Mouse (Mus musculus): ENCODE results near the gene Cd9. TPM values are rescaled to one million over a fixed set of nuclear protein-coding genes. Genes with fewer than 3 reads are reported as not detected.

Gene Cd9
- polyA plus RNA-seq, 1 experiment, result 68.0 TPM

- Histone ChIP-seq H3K4me3 (ENCODE audit: extremely low read depth, insufficient read depth, insufficient read length) (no peak overlapping the region), H3K27me3 (ENCODE audit: control insufficient read depth, insufficient read depth, low read length) (no peaks in the 10 kb centered on the region), H3K4me1 (ENCODE audit: control insufficient read depth, insufficient read depth, insufficient read length) (peaks cover 2% of the 10 kb centered on the region; the same call in 1 of the 2 replicates), H3K36me3 (ENCODE audit: control insufficient read depth, insufficient read depth, low read length) (no peaks in the 10 kb centered on the region), H3K27ac (ENCODE audit: insufficient read depth, low read length) (no peak overlapping the region)
- no peak for DNase-seq (ENCODE audit: low read depth in 1 of 2, low spot score in 2 of 2)
- no peak for TF ChIP-seq POLR2A (IDR thresholded peaks at IDR 0.05; ENCODE audit: low read depth, low read length)
- no peak for TF ChIP-seq CTCF (IDR thresholded peaks at IDR 0.05; ENCODE audit: extremely low read depth, insufficient read depth, insufficient read length, insufficient replicate concordance)
- 65% methylated on average over 11 of the region's 11 CpGs for WGBS
Observed at GRCm38 (mm10) chr6:125515503-125516315, 21.1 kb upstream of the Cd9 start.

- Histone ChIP-seq H3K4me1 (ENCODE audit: control insufficient read depth, insufficient read depth, insufficient read length) (peaks cover 2% of the 10 kb centered on the region; the same call in 1 of the 2 replicates), H3K4me3 (ENCODE audit: extremely low read depth, insufficient read depth, insufficient read length) (no peak overlapping the region), H3K36me3 (ENCODE audit: control insufficient read depth, insufficient read depth, low read length) (no peaks in the 10 kb centered on the region), H3K27me3 (ENCODE audit: control insufficient read depth, insufficient read depth, low read length) (no peaks in the 10 kb centered on the region), H3K27ac (ENCODE audit: insufficient read depth, low read length) (0 out of 2 replicates have a peak overlapping the region, but pooled peaks have one; percentile 18)
- TF ChIP-seq CTCF (IDR thresholded peaks at IDR 0.05; ENCODE audit: extremely low read depth, insufficient read depth, insufficient read length, insufficient replicate concordance) (no peak), POLR2A (IDR thresholded peaks at IDR 0.05; ENCODE audit: low read depth, low read length) (no peak)
- WGBS, result 61% methylated on average over 6 of the region's 6 CpGs
- no peak for DNase-seq (ENCODE audit: low read depth in 1 of 2, low spot score in 2 of 2)
Observed at GRCm38 (mm10) chr6:125512950-125513596, 18.5 kb upstream of the Cd9 start.

DNA sequence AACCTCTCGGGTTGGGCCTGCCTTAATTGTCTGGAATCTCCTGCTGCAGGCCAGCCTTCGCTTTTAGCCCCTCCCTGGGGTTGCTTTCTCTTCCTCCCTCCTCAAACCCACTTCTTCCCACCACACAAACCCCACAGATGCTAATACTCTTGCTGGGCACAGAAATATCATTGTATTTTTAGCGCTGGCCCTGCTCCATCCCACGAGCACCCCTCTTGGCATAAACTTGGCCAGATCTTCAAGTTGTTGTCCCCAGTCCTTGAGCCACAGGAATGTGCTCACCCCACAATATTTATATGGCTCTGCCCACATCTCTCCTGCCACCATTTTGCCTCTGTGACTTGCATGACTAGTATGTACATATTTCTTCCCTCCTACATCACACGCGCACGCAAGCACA is 16.6 kb upstream of the Cd9 start:
- peaks cover 2% of the 10 kb centered on the region; the same call in 1 of the 2 replicates for H3K4me1 ChIP-seq (ENCODE audit: control insufficient read depth, insufficient read depth, insufficient read length)

GRCm38 (mm10) chr6:125510645-125511044 is 16.1 kb upstream of the Cd9 start:
- Histone ChIP-seq H3K27me3 (ENCODE audit: control insufficient read depth, insufficient read depth, low read length) (no peaks in the 10 kb centered on the region), H3K4me1 (ENCODE audit: control insufficient read depth, insufficient read depth, insufficient read length) (no peaks in the 10 kb centered on the region; the same call in 1 of the 2 replicates), H3K27ac (ENCODE audit: insufficient read depth, low read length) (no peak overlapping the region), H3K4me3 (ENCODE audit: extremely low read depth, insufficient read depth, insufficient read length) (no peak overlapping the region), H3K36me3 (ENCODE audit: control insufficient read depth, insufficient read depth, low read length) (no peaks in the 10 kb centered on the region)
- no peak for DNase-seq (ENCODE audit: low read depth in 1 of 2, low spot score in 2 of 2)
- no peak for TF ChIP-seq POLR2A (IDR thresholded peaks at IDR 0.05; ENCODE audit: low read depth, low read length)
- TF ChIP-seq CTCF (IDR thresholded peaks at IDR 0.05; ENCODE audit: extremely low read depth, insufficient read depth, insufficient read length, insufficient replicate concordance), result no peak

More for the DNA sequence above, 16.6 kb upstream of the Cd9 start:
- Histone ChIP-seq H3K36me3 (ENCODE audit: control insufficient read depth, insufficient read depth, low read length) (no peaks in the 10 kb centered on the region), H3K27ac (ENCODE audit: insufficient read depth, low read length) (no peak overlapping the region), H3K4me3 (ENCODE audit: extremely low read depth, insufficient read depth, insufficient read length) (no peak overlapping the region), H3K27me3 (ENCODE audit: control insufficient read depth, insufficient read depth, low read length) (no peaks in the 10 kb centered on the region)
- DNase-seq (ENCODE audit: low read depth in 1 of 2, low spot score in 2 of 2), result no peak
- 57% methylated on average over 7 of the region's 7 CpGs for WGBS
- TF ChIP-seq POLR2A (IDR thresholded peaks at IDR 0.05; ENCODE audit: low read depth, low read length) (no peak), CTCF (IDR thresholded peaks at IDR 0.05; ENCODE audit: extremely low read depth, insufficient read depth, insufficient read length, insufficient replicate concordance) (no peak)

DNA sequence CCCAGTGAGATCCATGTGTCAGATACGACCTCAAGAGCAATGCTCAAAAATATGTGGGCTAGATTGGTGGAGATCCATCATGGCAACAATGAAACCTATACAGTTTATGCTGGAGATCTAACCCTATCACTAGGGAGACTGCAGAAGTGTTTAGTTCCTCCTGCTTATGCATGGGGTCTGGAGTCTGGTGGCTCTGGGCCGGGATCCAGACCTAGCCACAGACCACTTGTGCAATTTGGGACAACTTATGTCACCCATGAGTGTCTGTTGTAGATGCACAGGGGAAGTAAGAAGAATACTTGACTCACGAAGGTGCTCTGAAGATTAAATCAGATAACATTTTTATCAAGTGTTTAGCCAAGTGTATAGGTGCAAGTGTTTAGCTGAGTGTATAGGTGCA is 15.2 kb upstream of the Cd9 start:
- no peak for DNase-seq (ENCODE audit: low read depth in 1 of 2, low spot score in 2 of 2)
- H3K36me3 ChIP-seq (ENCODE audit: control insufficient read depth, insufficient read depth, low read length), result no peaks in the 10 kb centered on the region
- 32% methylated on average over 3 of the region's 3 CpGs for WGBS
- TF ChIP-seq POLR2A (IDR thresholded peaks at IDR 0.05; ENCODE audit: low read depth, low read length) (no peak), CTCF (IDR thresholded peaks at IDR 0.05; ENCODE audit: extremely low read depth, insufficient read depth, insufficient read length, insufficient replicate concordance) (no peak)
- no peaks in the 10 kb centered on the region for H3K27me3 ChIP-seq (ENCODE audit: control insufficient read depth, insufficient read depth, low read length)
- H3K4me3 ChIP-seq (ENCODE audit: extremely low read depth, insufficient read depth, insufficient read length), result no peak overlapping the region
- H3K4me1 ChIP-seq (ENCODE audit: control insufficient read depth, insufficient read depth, insufficient read length), result no peaks in the 10 kb centered on the region; the same call in 1 of the 2 replicates
- H3K27ac ChIP-seq (ENCODE audit: insufficient read depth, low read length), result no peak overlapping the region

DNA sequence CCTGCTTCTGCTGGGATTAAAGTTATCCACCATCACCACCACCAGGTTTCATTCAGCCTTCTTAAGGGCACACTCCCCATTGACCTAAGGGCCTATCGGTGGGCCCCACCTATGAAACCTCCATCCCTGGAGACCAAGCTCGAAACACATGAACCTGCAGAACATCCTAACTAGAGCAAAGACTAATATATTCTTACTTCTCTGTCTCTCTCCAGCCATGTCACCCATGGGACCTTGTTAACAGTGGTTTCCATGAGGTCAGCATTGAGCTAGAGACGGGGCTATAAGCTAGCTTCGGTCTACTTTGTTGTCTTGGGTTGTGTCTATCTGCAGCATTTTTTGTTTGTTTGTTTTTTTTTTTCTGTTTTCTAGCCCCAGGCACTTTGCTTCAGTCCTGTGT is 11.8 kb upstream of the Cd9 start:
- no peak overlapping the region for H3K27ac ChIP-seq (ENCODE audit: insufficient read depth, low read length)
- TF ChIP-seq POLR2A (IDR thresholded peaks at IDR 0.05; ENCODE audit: low read depth, low read length), result no peak
- TF ChIP-seq CTCF (IDR thresholded peaks at IDR 0.05; ENCODE audit: extremely low read depth, insufficient read depth, insufficient read length, insufficient replicate concordance), result no peak
- WGBS, result 49% methylated on average over 4 of the region's 4 CpGs

More for the DNA sequence above, 11.8 kb upstream of the Cd9 start:
- H3K4me1 ChIP-seq (ENCODE audit: control insufficient read depth, insufficient read depth, insufficient read length), result no peaks in the 10 kb centered on the region; the same call in 1 of the 2 replicates
- H3K36me3 ChIP-seq (ENCODE audit: control insufficient read depth, insufficient read depth, low read length), result no peaks in the 10 kb centered on the region
- no peak for DNase-seq (ENCODE audit: low read depth in 1 of 2, low spot score in 2 of 2)
- H3K27me3 ChIP-seq (ENCODE audit: control insufficient read depth, insufficient read depth, low read length), result no peaks in the 10 kb centered on the region
- no peak overlapping the region for H3K4me3 ChIP-seq (ENCODE audit: extremely low read depth, insufficient read depth, insufficient read length)

Measured in spleen, adult 2 months (tissue).